Mouse (Mus musculus): Measurements from ENCODE around the gene Olfr786. TPM values are rescaled to one million over a fixed set of nuclear protein-coding genes. Genes with fewer than 3 reads are reported as not detected.

Gene Olfr786
- polyA plus RNA-seq (2021), result not detected

DNA sequence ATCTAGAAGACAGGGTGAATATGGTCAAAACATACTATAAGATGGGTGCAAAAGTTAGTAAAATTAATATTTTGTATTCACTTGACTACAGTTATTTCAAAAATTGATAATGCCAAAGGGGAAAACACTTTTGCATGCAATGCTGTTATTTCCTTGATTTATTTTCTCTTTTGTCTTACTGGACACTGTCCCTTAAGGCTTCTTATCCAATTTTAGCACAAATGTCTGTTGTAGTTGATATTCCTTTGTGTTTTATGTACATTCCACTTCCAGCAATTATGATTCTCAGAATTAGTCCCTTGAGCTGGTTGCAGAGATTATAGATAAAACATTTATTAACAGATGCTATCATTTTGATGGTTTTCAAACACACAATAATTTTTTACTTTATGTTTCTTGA, at the start of gene Olfr786:
TSS of gene Olfr786 (plus strand) at position 301 of the 400 bp plus-strand sequence.
- POLR2A ChIA-PET, result no interaction called here
- DNase-seq (ENCODE audit: low read depth, low spot score), result no peak

DNA sequence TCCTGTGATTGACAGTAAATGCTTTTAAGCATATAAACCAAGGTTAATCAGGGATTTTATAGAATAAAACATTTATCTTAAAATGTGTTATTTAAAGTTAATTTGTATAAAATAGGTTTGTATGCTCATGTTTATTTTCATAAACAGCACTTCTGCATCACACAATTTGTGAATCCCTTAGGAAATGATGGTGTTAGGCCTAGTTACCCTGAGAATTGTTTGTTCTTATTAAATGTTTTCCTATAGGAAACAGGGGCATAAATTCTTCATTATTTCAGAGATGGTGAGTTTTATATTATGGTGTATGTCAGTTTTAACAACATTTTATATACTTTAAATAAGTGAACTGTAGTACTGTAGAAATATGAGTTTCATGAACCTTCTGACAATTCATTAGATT, 43.3 kb upstream of the Olfr786 start, which contains the start of gene Olfr784:
TSS of gene Olfr784 (plus strand) at position 301 of the 400 bp plus-strand sequence.
- in situ Hi-C loops (cut with MboI; ENCODE audit: low pct_unique_long_range_greater_than_20kb), result no loop called here
- TF ChIP-seq CTCF (IDR thresholded peaks at IDR 0.05), result no peak
- DNase-seq (ENCODE audit: low read depth, low spot score), result no peak
- POLR2A ChIA-PET, result no interaction called here
- H3K27me3 ChIP-seq, result no peaks in the 10 kb centered on the region
- CTCF ChIA-PET, result no interaction called here
- ATAC-seq, result no peak

More for the DNA sequence above, at the start of gene Olfr786:
- TF ChIP-seq CTCF (IDR thresholded peaks at IDR 0.05), result no peak
- no peaks in the 10 kb centered on the region for H3K27me3 ChIP-seq
- no peak for ATAC-seq
- CTCF ChIA-PET, result no interaction called here
- in situ Hi-C loops (cut with MboI; ENCODE audit: low pct_unique_long_range_greater_than_20kb), result no loop called here

DNA sequence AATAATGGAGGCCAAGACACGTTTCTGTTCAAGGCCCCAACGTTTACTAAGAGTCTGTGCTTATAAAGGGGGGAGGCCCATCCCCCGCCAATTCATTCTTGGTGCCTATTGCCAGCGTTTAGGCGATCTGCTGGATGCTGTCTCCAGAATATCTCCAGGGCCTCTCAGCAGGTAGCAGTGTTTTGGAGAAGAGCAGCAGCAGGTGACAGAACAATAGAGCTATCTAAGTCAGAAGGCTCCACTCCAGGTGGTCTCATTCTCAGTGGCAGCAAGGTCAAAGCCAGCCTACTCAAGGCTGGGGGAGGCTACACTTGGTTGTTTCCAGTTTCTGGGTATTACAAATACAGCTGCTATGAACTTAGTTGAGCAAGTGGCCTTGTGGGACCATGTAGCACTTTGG, 26.2 kb upstream of the Olfr786 start:
- in situ Hi-C loops (cut with MboI; ENCODE audit: low pct_unique_long_range_greater_than_20kb), result no loop called here
- TF ChIP-seq CTCF (IDR thresholded peaks at IDR 0.05), result no peak
- ChIA-PET CTCF (no interaction called here), POLR2A (no interaction called here)
- DNase-seq (ENCODE audit: low read depth, low spot score) (no peak), ATAC-seq (no peak)
- H3K27me3 ChIP-seq, result no peaks in the 10 kb centered on the region

DNA sequence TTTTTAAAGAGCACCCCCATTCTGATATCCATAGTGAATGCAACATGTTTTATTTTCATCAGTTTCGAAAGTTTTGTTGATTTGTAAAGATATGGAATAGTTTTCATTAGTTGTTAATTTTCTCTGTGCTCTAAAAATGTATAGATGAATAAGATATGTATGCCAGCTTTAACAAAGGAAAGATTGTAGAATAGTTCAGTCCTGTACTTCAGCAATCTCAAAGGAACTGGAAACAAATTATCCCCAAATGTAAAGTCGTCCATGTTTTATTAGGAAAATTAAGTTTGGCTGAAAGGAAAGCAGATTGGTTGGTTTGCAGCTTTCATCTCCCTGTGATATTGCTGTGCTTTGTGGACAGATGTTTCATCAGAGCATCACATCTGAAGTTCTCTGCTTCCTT, 22.0 kb upstream of the Olfr786 start, which contains the start of gene Olfr785:
TSS of gene Olfr785 (plus strand) at position 301 of the 400 bp plus-strand sequence.
- in situ Hi-C loops (cut with MboI; ENCODE audit: low pct_unique_long_range_greater_than_20kb), result no loop called here
- DNase-seq (ENCODE audit: low read depth, low spot score) (no peak), ATAC-seq (no peak)
- H3K27me3 ChIP-seq, result no peaks in the 10 kb centered on the region
- no peak for TF ChIP-seq CTCF (IDR thresholded peaks at IDR 0.05)
- POLR2A ChIA-PET, result no interaction called here
- CTCF ChIA-PET, result no interaction called here

DNA sequence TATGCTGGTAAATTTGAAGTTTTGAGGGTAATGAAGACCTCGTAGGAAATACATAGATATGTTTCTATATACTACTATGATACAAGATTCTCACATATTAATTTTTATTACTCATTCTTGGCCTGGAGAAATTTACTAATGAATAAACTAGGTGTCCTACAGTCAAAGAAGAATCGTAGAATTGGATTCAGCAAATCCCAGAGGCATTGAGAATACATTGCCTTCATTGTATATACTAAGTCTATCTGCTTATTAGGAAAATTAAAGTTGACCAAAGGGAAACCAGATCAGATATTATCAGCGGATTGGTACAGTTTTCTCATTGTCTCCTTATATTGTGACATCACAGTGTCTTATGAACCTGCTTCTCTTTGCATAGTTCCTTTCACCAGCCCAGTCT, 34.5 kb downstream of the Olfr786 start, which contains the start of gene Olfr787:
TSS of gene Olfr787 (plus strand) at position 301 of the 400 bp plus-strand sequence.
- in situ Hi-C loops (cut with MboI; ENCODE audit: low pct_unique_long_range_greater_than_20kb), result no loop called here
- CTCF ChIA-PET, result no interaction called here
- no peak for ATAC-seq
- DNase-seq (ENCODE audit: low read depth, low spot score), result no peak
- POLR2A ChIA-PET, result no interaction called here
- no peaks in the 10 kb centered on the region for H3K27me3 ChIP-seq
- no peak for TF ChIP-seq CTCF (IDR thresholded peaks at IDR 0.05)

DNA sequence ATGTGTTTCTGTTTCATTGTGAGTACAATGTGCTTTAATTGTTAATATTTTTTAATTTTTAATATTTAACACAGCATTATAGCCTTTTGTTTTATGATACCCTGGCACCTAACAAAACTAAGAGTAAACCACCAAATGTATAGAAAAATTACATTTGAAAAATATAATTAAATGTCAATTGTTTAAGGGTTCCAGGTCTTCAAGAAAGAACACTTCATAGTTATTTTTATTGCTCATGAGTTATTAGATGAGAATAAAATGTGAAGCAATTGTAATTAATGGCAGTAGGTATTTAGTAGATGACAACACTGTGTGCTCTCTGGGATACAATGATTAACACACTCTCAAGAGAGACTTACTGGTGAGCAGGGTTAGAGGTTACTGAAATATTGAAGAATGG, 43.6 kb downstream of the Olfr786 start, which contains the start of gene Olfr788:
TSS of gene Olfr788 (plus strand) at position 301 of the 400 bp plus-strand sequence.
- DNase-seq (ENCODE audit: low read depth, low spot score) (no peak), ATAC-seq (no peak)
- in situ Hi-C loops (cut with MboI; ENCODE audit: low pct_unique_long_range_greater_than_20kb), result no loop called here
- POLR2A ChIA-PET, result no interaction called here
- CTCF ChIA-PET, result no interaction called here
- TF ChIP-seq CTCF (IDR thresholded peaks at IDR 0.05), result no peak
- peaks cover 3% of the 10 kb centered on the region for H3K27me3 ChIP-seq

DNA sequence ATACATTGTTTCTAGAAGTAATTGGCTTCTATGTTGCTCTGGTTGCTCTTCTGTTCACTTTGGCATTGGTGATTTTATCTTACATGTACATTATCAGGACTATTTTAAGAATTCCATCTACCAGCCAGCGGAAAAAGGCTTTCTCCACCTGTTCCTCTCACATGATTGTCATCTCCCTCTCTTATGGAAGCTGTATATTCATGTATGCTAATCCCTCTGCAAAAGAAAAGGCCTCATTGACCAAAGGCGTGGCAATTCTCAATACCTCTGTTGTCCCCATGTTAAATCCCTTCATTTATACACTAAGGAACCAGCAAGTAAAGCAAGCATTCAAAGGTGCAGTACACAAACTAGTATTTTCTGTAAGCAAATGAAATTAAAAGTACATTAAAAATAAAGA, 46.1 kb downstream of the Olfr786 start:
- in situ Hi-C loops (cut with MboI; ENCODE audit: low pct_unique_long_range_greater_than_20kb), result no loop called here
- no peaks in the 10 kb centered on the region for H3K27me3 ChIP-seq
- no peak for TF ChIP-seq CTCF (IDR thresholded peaks at IDR 0.05)
- ChIA-PET CTCF (no interaction called here), POLR2A (no interaction called here)
- DNase-seq (ENCODE audit: low read depth, low spot score) (no peak), ATAC-seq (no peak)

DNA sequence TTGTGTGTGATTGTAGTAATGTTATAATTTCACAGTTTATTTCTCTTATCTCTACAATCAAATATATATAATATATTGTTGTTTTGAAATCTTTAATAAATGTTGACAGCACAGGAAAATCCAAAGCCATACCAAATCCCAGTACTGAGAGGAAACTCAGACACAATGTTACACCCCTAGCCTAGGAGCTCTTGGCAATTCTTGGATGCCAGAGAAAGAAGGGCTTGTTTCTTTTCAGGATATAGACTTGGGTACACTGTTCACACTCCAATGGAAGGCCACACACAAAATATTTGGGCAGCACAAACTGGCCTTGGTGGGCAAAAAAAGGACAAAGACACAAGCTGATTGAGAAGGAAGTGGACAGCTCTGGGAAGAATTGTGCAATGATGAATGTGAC, 46.6 kb downstream of the Olfr786 start:
- no peak for ATAC-seq
- CTCF ChIA-PET, result no interaction called here
- H3K27me3 ChIP-seq, result no peaks in the 10 kb centered on the region
- POLR2A ChIA-PET, result no interaction called here
- TF ChIP-seq CTCF (IDR thresholded peaks at IDR 0.05), result no peak
- in situ Hi-C loops (cut with MboI; ENCODE audit: low pct_unique_long_range_greater_than_20kb), result no loop called here
- DNase-seq (ENCODE audit: low read depth, low spot score), result no peak

DNA sequence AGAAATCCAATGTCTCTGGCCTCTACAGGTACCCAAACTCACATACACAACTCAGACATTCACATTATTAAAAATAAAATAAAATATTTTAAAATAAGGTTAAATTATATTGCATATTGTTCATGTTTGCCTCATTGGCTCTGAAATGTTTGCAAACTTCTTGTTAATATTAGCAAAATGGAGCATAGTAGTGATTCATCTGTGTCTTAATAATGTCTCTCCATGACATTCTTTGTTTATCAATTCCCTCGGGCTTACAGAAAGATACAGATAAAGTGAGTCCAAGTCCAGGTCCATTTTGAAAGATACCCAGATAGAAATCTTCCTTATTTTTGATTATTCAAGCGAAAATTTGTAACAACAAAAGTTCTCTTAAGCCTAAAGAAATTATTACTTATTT, 57.3 kb downstream of the Olfr786 start, which contains the start of gene Olfr789:
TSS of gene Olfr789 (plus strand) at position 301 of the 400 bp plus-strand sequence.
- H3K27me3 ChIP-seq, result no peaks in the 10 kb centered on the region
- ATAC-seq (no peak), DNase-seq (ENCODE audit: low read depth, low spot score) (no peak)
- in situ Hi-C loops (cut with MboI; ENCODE audit: low pct_unique_long_range_greater_than_20kb), result no loop called here
- POLR2A ChIA-PET, result no interaction called here
- TF ChIP-seq CTCF (IDR thresholded peaks at IDR 0.05), result no peak
- CTCF ChIA-PET, result no interaction called here

Other genes with a start within 250 kb of the Olfr786 start
- gene Olfr772, start 249.4 kb upstream of the Olfr786 start, polyA plus RNA-seq (2021), result not detected
- not detected for gene Olfr773, start 239.9 kb upstream of the Olfr786 start, polyA plus RNA-seq (2021)
- not detected for gene Olfr774, start 191.1 kb upstream of the Olfr786 start, polyA plus RNA-seq (2021)
- not detected for gene Olfr775, start 178.9 kb upstream of the Olfr786 start, polyA plus RNA-seq (2021)
- not detected for gene Olfr776, start 168.2 kb upstream of the Olfr786 start, polyA plus RNA-seq (2021)
- gene Olfr777, start 155.8 kb upstream of the Olfr786 start, polyA plus RNA-seq (2021), result not detected
- not detected for gene Olfr780, start 109.2 kb upstream of the Olfr786 start, polyA plus RNA-seq (2021)
- not detected for gene Olfr781, start 98.5 kb upstream of the Olfr786 start, polyA plus RNA-seq (2021)
- not detected for gene Olfr782, start 78.5 kb upstream of the Olfr786 start, polyA plus RNA-seq (2021)
- gene Olfr784, start 43.2 kb upstream of the Olfr786 start, polyA plus RNA-seq (2021), result 0.01 TPM
- not detected for gene Olfr785, start 21.9 kb upstream of the Olfr786 start, polyA plus RNA-seq (2021)
- not detected for gene Olfr787, start 34.6 kb downstream of the Olfr786 start, polyA plus RNA-seq (2021)
- not detected for gene Olfr788, start 43.7 kb downstream of the Olfr786 start, polyA plus RNA-seq (2021)
- gene Olfr789, start 57.4 kb downstream of the Olfr786 start, polyA plus RNA-seq (2021), result not detected
- not detected for gene Olfr790, start 71.2 kb downstream of the Olfr786 start, polyA plus RNA-seq (2021)
- not detected for gene Olfr791, start 94.5 kb downstream of the Olfr786 start, polyA plus RNA-seq (2021)
- not detected for gene Olfr792, start 111.9 kb downstream of the Olfr786 start, polyA plus RNA-seq (2021)
- not detected for gene Olfr794, start 140.3 kb downstream of the Olfr786 start, polyA plus RNA-seq (2021)
- gene Olfr796, start 185.3 kb downstream of the Olfr786 start, polyA plus RNA-seq (2021), result not detected
- gene Olfr798, start 200.6 kb downstream of the Olfr786 start, polyA plus RNA-seq (2021), result not detected
- not detected for gene Olfr799, start 210.2 kb downstream of the Olfr786 start, polyA plus RNA-seq (2021)
- not detected for gene Olfr800, start 230.4 kb downstream of the Olfr786 start, polyA plus RNA-seq (2021)
- gene Olfr801, start 246.6 kb downstream of the Olfr786 start, polyA plus RNA-seq (2021), result not detected